Mouse (Mus musculus): ENCODE measurements around the gene Olfr391-ps.

Gene Olfr391-ps

GRCm38 (mm10) chr11:73802952-73803351, at the start of gene Olfr391-ps:
TSS of gene Olfr391-ps (minus strand) at chr11:73803052.
- DNase-seq (ENCODE audit: low spot score) = no peak

GRCm38 (mm10) chr11:73851354-73851753, 48.5 kb upstream of the Olfr391-ps start, which contains the start of gene Olfr393:
TSS of gene Olfr393 (minus strand) at chr11:73851454.
- DNase-seq (ENCODE audit: low spot score) = no peak

- DNase-seq (ENCODE audit: low spot score) = no peak
These were observed 14.1 kb upstream of the Olfr391-ps start, which contains the start of gene Olfr392 for GRCm38 (mm10) chr11:73816949-73817348. TSS of gene Olfr392 (minus strand) at chr11:73817049.

GRCm38 (mm10) chr11:73782664-73783063, 20.2 kb downstream of the Olfr391-ps start, which contains the start of gene Olfr390:
TSS of gene Olfr390 (plus strand) at chr11:73782964.
- DNase-seq (ENCODE audit: low spot score) = no peak

GRCm38 (mm10) chr11:73780613-73781012, 22.2 kb downstream of the Olfr391-ps start, which contains the start of gene Olfr389:
TSS of gene Olfr389 (minus strand) at chr11:73780713.
- no peak for DNase-seq (ENCODE audit: low spot score)

- DNase-seq (ENCODE audit: low spot score) = no peak
These were observed 43.7 kb downstream of the Olfr391-ps start for GRCm38 (mm10) chr11:73759115-73759514.

Data from embryo, embryonic 10 days (tissue).